Mouse (Mus musculus) layer of hippocampus, adult 18-20 months (tissue): ENCODE measurements around the gene Prrg2. TPM values are rescaled to one million over a fixed set of nuclear protein-coding genes. Genes with fewer than 3 reads are reported as not detected.

Experiments used
- DNase-seq, 2 experiments: peaks; one replicate each; pipeline ENCODE4 v3.0.0; 2022; ENCODE audit warnings: low spot score in 2 of 2
- microRNA-seq, 2 experiments: library from miRNA; unstranded; fragments of <30 nt; microRNA quantifications; one replicate each; pipeline ENCODE4 v1.2.0; 2021
- total RNA-seq, 2 experiments: library from RNA; stranded (reverse); gene quantifications; 2 replicates each; pipeline ENCODE4 v1.2.3; 2021

Prrg2 gene
- total RNA-seq, 2 experiments from 2014 or later: 5.9 TPM

DNA sequence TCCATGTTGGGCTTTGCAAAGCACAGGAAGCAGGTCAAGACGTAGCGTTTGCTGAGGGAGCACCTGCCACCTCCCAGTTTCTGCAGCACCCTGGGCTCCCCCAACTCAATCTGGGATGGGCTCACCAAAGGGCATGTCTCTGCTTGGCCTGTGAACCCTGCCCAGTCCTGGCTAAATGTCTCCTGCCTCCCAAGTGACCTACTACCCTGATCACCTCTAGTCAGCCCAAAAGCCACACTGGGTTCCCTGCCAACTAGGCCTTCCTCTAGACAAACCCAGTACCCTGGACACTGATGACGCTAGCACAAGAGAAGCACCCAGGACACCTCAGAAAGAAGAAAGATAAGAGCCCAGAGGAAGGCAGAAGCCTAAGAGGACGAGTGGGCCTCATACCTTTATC lies 49.7 kb downstream of the Prrg2 start:
- no peak for DNase-seq

DNA sequence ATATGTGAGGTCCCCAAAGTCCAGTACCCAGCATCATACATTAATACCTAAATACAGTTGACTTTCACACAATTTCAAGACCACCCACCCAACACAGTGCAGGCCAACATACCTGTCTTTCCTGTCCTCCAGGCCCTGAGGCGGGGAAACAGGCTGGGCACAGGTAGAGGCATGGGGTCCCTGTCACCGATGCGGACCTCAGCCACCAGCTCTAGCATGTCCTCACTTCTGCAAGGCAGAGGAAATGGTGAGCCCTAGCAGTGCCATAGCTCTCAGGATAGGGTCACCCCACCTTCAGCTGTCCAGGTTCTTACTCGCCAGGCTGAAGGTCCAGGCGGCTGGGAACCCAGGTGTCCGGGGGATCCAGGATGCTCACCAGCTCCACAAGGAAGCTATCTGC lies 50.5 kb downstream of the Prrg2 start:
- no peak for DNase-seq

- no peak for DNase-seq
Measured at GRCm38 (mm10) chr7:45008411-45008810, 54.1 kb downstream of the Prrg2 start.

DNA sequence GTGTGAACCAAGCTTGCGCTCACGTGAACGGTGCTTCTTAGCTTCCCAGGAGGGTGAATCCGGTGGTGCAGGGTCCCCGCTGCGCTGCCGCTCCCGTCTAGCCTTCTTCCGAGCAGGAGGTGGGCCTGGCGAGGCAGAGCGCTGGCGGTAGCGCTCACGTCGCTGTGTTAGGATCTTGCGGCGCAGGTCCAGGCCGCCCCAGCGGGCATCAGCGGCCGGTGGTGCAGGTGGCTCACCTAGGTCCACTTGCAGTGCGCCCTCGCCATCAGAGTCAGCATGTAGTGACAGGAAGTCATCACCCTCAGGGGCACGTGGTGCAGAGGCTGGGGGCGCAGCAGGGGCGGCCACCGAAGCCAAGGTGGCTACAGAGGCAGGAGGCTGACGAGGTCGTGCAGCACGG lies 54.6 kb downstream of the Prrg2 start:
- no peak for DNase-seq

- DNase-seq: no peak
Measured at GRCm38 (mm10) chr7:45007141-45007540, 55.3 kb downstream of the Prrg2 start.

DNA sequence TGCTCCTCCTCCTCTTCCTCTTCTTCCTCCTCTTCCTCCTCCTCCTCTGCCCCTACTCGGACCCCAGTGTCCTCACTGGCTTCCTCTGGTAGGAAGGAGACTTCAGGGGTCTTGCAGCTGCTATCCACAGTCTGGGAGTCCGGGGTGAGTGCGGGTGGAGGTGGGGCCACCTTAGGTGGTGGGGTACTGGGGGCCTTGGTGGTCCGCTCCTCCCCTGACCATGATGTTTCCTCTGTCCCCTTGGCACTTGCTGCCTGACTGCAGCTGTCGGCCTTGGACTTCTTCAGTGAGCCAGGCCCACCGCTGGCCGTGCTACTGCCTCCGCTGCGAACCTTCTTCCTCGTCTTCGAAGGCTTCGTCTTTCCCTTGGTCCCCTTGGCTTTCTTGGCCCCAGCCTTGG lies 56.0 kb downstream of the Prrg2 start:
- no peak for DNase-seq

DNA sequence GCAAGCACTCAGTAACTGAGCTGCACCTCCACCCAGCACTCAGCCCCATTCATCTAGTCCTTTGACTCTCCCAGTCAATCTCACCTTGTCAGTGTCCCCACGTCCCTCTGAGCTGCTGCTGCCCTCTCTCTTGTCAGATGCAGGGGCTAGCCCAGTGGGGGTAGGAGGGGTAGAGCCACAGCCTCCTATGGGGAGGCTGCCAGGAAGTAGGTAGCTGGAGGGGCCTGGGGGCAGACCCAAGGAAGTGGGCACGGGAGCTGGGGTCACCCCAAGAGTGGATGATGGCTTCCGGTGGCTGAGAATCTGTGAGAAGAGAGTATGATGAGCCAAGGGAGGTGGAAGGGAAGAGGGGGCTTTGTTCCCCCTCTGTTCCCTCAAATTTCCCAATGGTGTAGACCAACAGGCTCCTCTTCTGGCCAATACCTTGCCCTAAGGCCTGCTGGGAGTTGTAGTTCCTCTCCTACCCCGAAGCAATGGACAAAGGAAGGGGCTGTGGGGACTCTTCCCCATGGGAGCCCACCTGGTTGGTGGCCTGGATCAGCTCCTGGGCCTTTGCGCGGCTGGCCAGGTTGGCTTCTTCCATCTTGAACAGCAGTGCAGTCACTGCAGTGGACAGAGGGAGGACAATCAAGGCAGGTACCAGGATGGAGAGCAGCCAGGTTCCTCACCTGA lies 57.0 kb downstream of the Prrg2 start:
- no peak for DNase-seq

- no peak for DNase-seq
Measured at GRCm38 (mm10) chr7:45004546-45004945, 57.9 kb downstream of the Prrg2 start.

Small RNA genes lying within 50 kb of the gene (microRNA-seq; reads per million reads assigned to microRNA genes)
- 0.99 to 1.8 reads per million in 2 experiments for gene Mir7054

Other genes with a start within 250 kb of the Prrg2 start
- gene Nup62, start 246.6 kb downstream of the Prrg2 start, total RNA-seq: 10 to 100 TPM; 30.7 to 32.7 TPM
- gene Il4i1, start 246.3 kb downstream of the Prrg2 start, total RNA-seq: 1 to 10 TPM; 1.8 to 2.0 TPM
- gene Atf5, start 246.0 kb downstream of the Prrg2 start, total RNA-seq: 10 to 100 TPM; 27.4 to 27.9 TPM
- 10 to 100 TPM; 76.2 to 79.7 TPM for gene Akt1s1, start 213.7 kb downstream of the Prrg2 start, total RNA-seq
- 10 to 100 TPM; 67.9 to 70.6 TPM for gene Tbc1d17, start 213.6 kb downstream of the Prrg2 start, total RNA-seq
- 10 to 100 TPM; 25.3 to 27.8 TPM for gene Pnkp, start 205.5 kb downstream of the Prrg2 start, total RNA-seq
- gene Ptov1, start 192.9 kb downstream of the Prrg2 start, total RNA-seq: 100 to 1,000 TPM; 341 to 350 TPM
- 100 to 1,000 TPM in 1 of 2 experiments, 10 to 100 TPM in 1; 96.8 to 101 TPM for gene Med25, start 170.0 kb downstream of the Prrg2 start, total RNA-seq
- gene Fuz, start 166.6 kb downstream of the Prrg2 start, total RNA-seq: 10 to 100 TPM; 23.4 to 24.5 TPM
- gene Ap2a1, start 133.2 kb downstream of the Prrg2 start, total RNA-seq: 100 to 1,000 TPM; 288 to 294 TPM
- 1 to 10 TPM in 1 of 2 experiments, under 1 TPM in 1; 0.79 to 1.2 TPM for gene Tsks, start 119.5 kb downstream of the Prrg2 start, total RNA-seq
- gene Cpt1c, start 87.8 kb downstream of the Prrg2 start, total RNA-seq: 100 to 1,000 TPM; 129 to 136 TPM
- 100 to 1,000 TPM; 172 to 183 TPM for gene Prmt1, start 76.1 kb downstream of the Prrg2 start, total RNA-seq
- 10 to 100 TPM; 41.5 to 43.7 TPM for gene Irf3, start 65.0 kb downstream of the Prrg2 start, total RNA-seq
- gene Bcl2l12, start 64.0 kb downstream of the Prrg2 start, total RNA-seq: 1 to 10 TPM; 3.1 TPM
- 100 to 1,000 TPM; 159 to 168 TPM for gene Scaf1, start 46.3 kb downstream of the Prrg2 start, total RNA-seq
- gene Rras, start 44.7 kb downstream of the Prrg2 start, total RNA-seq: 10 to 100 TPM; 11.6 to 12.9 TPM
- gene Prr12, start 9.8 kb downstream of the Prrg2 start, total RNA-seq: 10 to 100 TPM; 75.7 to 77.5 TPM
- 10 to 100 TPM; 50.8 to 57.6 TPM for gene Nosip, start 248 bp downstream of the Prrg2 start, total RNA-seq
- 1 to 10 TPM; 7.4 to 8.5 TPM for gene Rcn3, start 29.5 kb upstream of the Prrg2 start, total RNA-seq
- gene Fcgrt, start 41.2 kb upstream of the Prrg2 start, total RNA-seq: 10 to 100 TPM; 14.8 to 18.7 TPM
- 100 to 1,000 TPM; 481 to 486 TPM for gene Rps11, start 61.8 kb upstream of the Prrg2 start, total RNA-seq
- 100 to 1,000 TPM; 866 to 870 TPM for gene Rpl13a, start 66.1 kb upstream of the Prrg2 start, total RNA-seq
- gene Gm45713, start 73.6 kb upstream of the Prrg2 start, total RNA-seq: not detected
- gene Flt3l, start 73.8 kb upstream of the Prrg2 start, total RNA-seq: 1 to 10 TPM; 6.9 to 9.5 TPM
- gene Pih1d1, start 91.6 kb upstream of the Prrg2 start, total RNA-seq: 10 to 100 TPM; 43.2 to 44.5 TPM
- 10 to 100 TPM; 11.4 to 16.3 TPM for gene Aldh16a1, start 91.9 kb upstream of the Prrg2 start, total RNA-seq
- 1,000 to 10,000 TPM; 1,340 to 1,403 TPM for gene Slc17a7, start 101.3 kb upstream of the Prrg2 start, total RNA-seq
- gene Gfy, start 116.9 kb upstream of the Prrg2 start, total RNA-seq: under 1 TPM in 1 of 2 experiments, not detected in 1; 0.18 TPM
- gene Pth2, start 118.3 kb upstream of the Prrg2 start, total RNA-seq: not detected
- gene Ccdc155, start 142.2 kb upstream of the Prrg2 start, total RNA-seq: 1 to 10 TPM; 2.2 to 3.4 TPM
- gene Dkkl1, start 149.5 kb upstream of the Prrg2 start, total RNA-seq: 1 to 10 TPM; 1.9 to 3.1 TPM
- gene Tead2, start 153.1 kb upstream of the Prrg2 start, total RNA-seq: 1 to 10 TPM; 3.2 to 4.2 TPM
- 1 to 10 TPM; 4.5 to 4.8 TPM for gene Cd37, start 176.4 kb upstream of the Prrg2 start, total RNA-seq
- 1 to 10 TPM; 1.3 to 2.6 TPM for gene Slc6a16, start 178.4 kb upstream of the Prrg2 start, total RNA-seq
- gene Slc6a21, start 214.8 kb upstream of the Prrg2 start, total RNA-seq: not detected